Mouse (Mus musculus) kidney, embryonic 14.5 days (tissue): ENCODE results near the gene Vmn1r204. TPM values are rescaled to one million over a fixed set of nuclear protein-coding genes. Genes with fewer than 3 reads are reported as not detected.
"Not testable (repeated sequence)": the region's sequence is repeated elsewhere in the genome, so short reads cannot be mapped to it uniquely, and the experiment has no call there.

Experiments
- ATAC-seq: fragments of 200-750 bp; cut with Nextera tagmentation; 2 replicates; pipeline ENCODE4 v1.8.0; 2017; ENCODE audit warnings: moderate number of reproducible peaks, mild to moderate bottlenecking, moderate TSS enrichment, moderate library complexity; ENCODE audit not compliant: low FRiP score, low TSS enrichment
- H3K27ac ChIP-seq: fragments of 300-500 bp; sonication (generic); 2 replicates; pipeline ENCODE4 v1.5.1; 2014; ENCODE audit warnings: low read depth, mild to moderate bottlenecking, low read length, moderate library complexity, mixed read lengths
- H3K27me3 ChIP-seq: fragments of 300-500 bp; sonication (generic); 2 replicates; pipeline ENCODE4 v1.6.1; 2014; ENCODE audit warnings: mild to moderate bottlenecking, low read length; ENCODE audit not compliant: control insufficient read depth, insufficient read depth
- H3K36me3 ChIP-seq: fragments of 300-500 bp; sonication (generic); 2 replicates; pipeline ENCODE4 v1.6.1; 2014; ENCODE audit warnings: low read length, mixed read lengths; ENCODE audit not compliant: control insufficient read depth, insufficient read depth
- H3K4me1 ChIP-seq: fragments of 300-500 bp; sonication (generic); 2 replicates; pipeline ENCODE4 v1.6.1; 2014; ENCODE audit warnings: low read length, mixed read lengths; ENCODE audit not compliant: control insufficient read depth, insufficient read depth
- H3K4me2 ChIP-seq: fragments of 300-500 bp; sonication (generic); replicated peaks from 2 replicates; pipeline ENCODE4 v1.6.1; 2014; ENCODE audit warnings: low read depth, mild to moderate bottlenecking, low read length
- H3K4me3 ChIP-seq: fragments of 300-500 bp; sonication (generic); 2 replicates; pipeline ENCODE4 v1.5.1; 2014; ENCODE audit warnings: mild to moderate bottlenecking, low read length
- H3K9ac ChIP-seq: fragments of 300-500 bp; sonication (generic); 2 replicates; pipeline ENCODE4 v1.6.1; 2014; ENCODE audit warnings: low read depth, mild to moderate bottlenecking, low read length, moderate library complexity
- H3K9me3 ChIP-seq: fragments of 300-500 bp; sonication (generic); 2 replicates; pipeline ENCODE4 v1.6.1; 2016; ENCODE audit warnings: low read length; ENCODE audit not compliant: control insufficient read depth
- WGBS: fragments of 180-500 bp; shearing (Covaris S2); extraction: QIAGEN DNeasy Blood & Tissue Kit; methylation state at CpG from one replicate; pipeline ENCODE4 v1.1.7; 2014; 5-methylcytosine and 5-hydroxymethylcytosine counted together
- polyA plus RNA-seq: library from polyadenylated mRNA; unstranded; fragments of >200 nt; fragmentation: Nextera tagmentation; extraction: Ambion mirVana; gene quantifications from 2 replicates; pipeline ENCODE4 v1.2.1, GENCODE M21; 2014

Gene Vmn1r204
- polyA plus RNA-seq, result not detected in 2 replicates

- H3K27ac ChIP-seq, H3K9ac ChIP-seq, H3K4me1 ChIP-seq, H3K9me3 ChIP-seq, H3K4me2 ChIP-seq, H3K36me3 ChIP-seq, ATAC-seq, H3K4me3 ChIP-seq, H3K27me3 ChIP-seq: not testable (repeated sequence)
- 56% methylated on average over 1 of the region's 1 CpGs for WGBS
Measured at GRCm38 (mm10) chr13:22552898-22553297, at the start of gene Vmn1r204. Vmn1r204 (plus strand) TSS chr13:22553198.

- H3K27ac ChIP-seq, result no peak within 1 kb of the TSS
- H3K9me3 ChIP-seq, result no peaks in the 10 kb centered on the region
- no peak within 1 kb of the TSS for H3K4me2 ChIP-seq
- H3K27me3 ChIP-seq, result no peaks in the 10 kb centered on the region
- no peaks in the 10 kb centered on the region for H3K36me3 ChIP-seq
- H3K4me1 ChIP-seq, result no peaks in the 10 kb centered on the region
- no peak within 1 kb of the TSS for H3K9ac ChIP-seq
- H3K4me3 ChIP-seq, result no peak within 1 kb of the TSS
- no peak for ATAC-seq
Measured at GRCm38 (mm10) chr13:22505281-22505680, 47.7 kb upstream of the Vmn1r204 start, which contains the start of gene Vmn1r202. Vmn1r202 (minus strand) TSS chr13:22505381.

GRCm38 (mm10) chr13:22517814-22518213, 35.2 kb upstream of the Vmn1r204 start, which contains the start of gene Vmn1r203:
Vmn1r203 (plus strand) TSS chr13:22518114.
- H3K4me2 ChIP-seq, result no peak within 1 kb of the TSS
- no peaks in the 10 kb centered on the region for H3K4me1 ChIP-seq
- no peak within 1 kb of the TSS for H3K27ac ChIP-seq
- no peaks in the 10 kb centered on the region for H3K36me3 ChIP-seq
- ATAC-seq, result no peak
- H3K27me3 ChIP-seq, result no peaks in the 10 kb centered on the region
- H3K9ac ChIP-seq, result no peak within 1 kb of the TSS
- H3K9me3 ChIP-seq, result no peaks in the 10 kb centered on the region
- H3K4me3 ChIP-seq, result no peak within 1 kb of the TSS

- H3K27me3 ChIP-seq, H3K9me3 ChIP-seq, H3K4me1 ChIP-seq, H3K4me3 ChIP-seq, ATAC-seq, H3K27ac ChIP-seq, H3K4me2 ChIP-seq, H3K9ac ChIP-seq, H3K36me3 ChIP-seq: not testable (repeated sequence)
- 83% methylated on average over 3 of the region's 3 CpGs for WGBS
Measured at GRCm38 (mm10) chr13:22574911-22575310, 21.9 kb downstream of the Vmn1r204 start.

GRCm38 (mm10) chr13:22583336-22583735, 30.3 kb downstream of the Vmn1r204 start:
- H3K4me1 ChIP-seq, H3K4me2 ChIP-seq, H3K27ac ChIP-seq, H3K9me3 ChIP-seq, H3K9ac ChIP-seq, H3K36me3 ChIP-seq, H3K27me3 ChIP-seq, H3K4me3 ChIP-seq, ATAC-seq: not testable (repeated sequence)
- 89% methylated on average over 12 of the region's 14 CpGs for WGBS

- ATAC-seq, result no peak
- WGBS, result 93% methylated on average over 3 of the region's 3 CpGs
Measured at GRCm38 (mm10) chr13:22592900-22593299, 39.9 kb downstream of the Vmn1r204 start, which contains the start of gene Vmn1r205. Vmn1r205 (minus strand) TSS chr13:22593000.

More at GRCm38 (mm10) chr13:22592900-22593299, 39.9 kb downstream of the Vmn1r204 start, which contains the start of gene Vmn1r205:
- Histone ChIP-seq H3K36me3 (no peaks in the 10 kb centered on the region), H3K9ac (no peak within 1 kb of the TSS), H3K27ac (no peak within 1 kb of the TSS), H3K4me1 (no peaks in the 10 kb centered on the region), H3K9me3 (no peaks in the 10 kb centered on the region), H3K4me2 (no peak within 1 kb of the TSS), H3K27me3 (no peaks in the 10 kb centered on the region), H3K4me3 (no peak within 1 kb of the TSS)

Other genes starting within 250 kb of the Vmn1r204 start
- not detected in 2 replicates for gene Vmn1r197, start 228.6 kb upstream of the Vmn1r204 start, polyA plus RNA-seq
- not detected in 2 replicates for gene Vmn1r198, start 202.8 kb upstream of the Vmn1r204 start, polyA plus RNA-seq
- gene Vmn1r199, start 173.4 kb upstream of the Vmn1r204 start, polyA plus RNA-seq, result not detected in 2 replicates
- gene Vmn1r200, start 162.8 kb upstream of the Vmn1r204 start, polyA plus RNA-seq, result not detected in 2 replicates
- not detected in 2 replicates for gene Vmn1r201, start 81.3 kb upstream of the Vmn1r204 start, polyA plus RNA-seq
- gene Vmn1r202, start 47.8 kb upstream of the Vmn1r204 start, polyA plus RNA-seq, result not detected in 2 replicates
- not detected in 2 replicates for gene Vmn1r203, start 35.1 kb upstream of the Vmn1r204 start, polyA plus RNA-seq
- gene Vmn1r205, start 39.8 kb downstream of the Vmn1r204 start, polyA plus RNA-seq, result not detected in 2 replicates
- not detected in 2 replicates for gene Vmn1r206, start 71.1 kb downstream of the Vmn1r204 start, polyA plus RNA-seq
- not detected in 2 replicates for gene Vmn1r207-ps, start 176.4 kb downstream of the Vmn1r204 start, polyA plus RNA-seq
- not detected in 2 replicates for gene Vmn1r208, start 224.2 kb downstream of the Vmn1r204 start, polyA plus RNA-seq